Mouse (Mus musculus): ENCODE data around the gene Aatk.
A peak's percentile ranks its signal among the peaks of the same experiment; 100 is the strongest.

Gene Aatk

GRCm38 (mm10) chr11:120022216-120022615 lies 24.8 kb downstream of the Aatk start:
- DNase-seq (ENCODE audit: low spot score), result no peak

DNA sequence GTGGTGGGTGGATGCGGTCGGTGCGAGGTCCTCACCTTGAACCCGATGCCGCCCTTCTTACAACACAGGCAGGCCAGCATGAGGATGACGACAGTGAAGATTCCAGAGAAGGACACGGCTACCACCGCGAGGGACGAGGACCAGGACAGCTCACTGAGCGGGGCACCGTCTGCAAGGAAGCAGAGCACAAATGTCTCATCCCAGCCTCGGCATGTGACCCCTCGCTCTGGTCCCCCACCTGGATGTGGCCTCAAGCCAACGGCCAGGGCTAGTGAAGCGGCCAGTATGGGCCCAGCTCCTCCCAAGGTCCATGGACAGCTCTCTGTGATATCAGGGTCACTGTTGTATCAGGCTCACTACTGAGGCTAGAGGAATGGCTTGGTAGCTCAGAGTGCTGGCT lies 25.6 kb downstream of the Aatk start:
- DNase-seq (ENCODE audit: low spot score), result no peak

- DNase-seq (ENCODE audit: low spot score), result no peak
Measured at GRCm38 (mm10) chr11:120019542-120020440, 27.2 kb downstream of the Aatk start.

DNA sequence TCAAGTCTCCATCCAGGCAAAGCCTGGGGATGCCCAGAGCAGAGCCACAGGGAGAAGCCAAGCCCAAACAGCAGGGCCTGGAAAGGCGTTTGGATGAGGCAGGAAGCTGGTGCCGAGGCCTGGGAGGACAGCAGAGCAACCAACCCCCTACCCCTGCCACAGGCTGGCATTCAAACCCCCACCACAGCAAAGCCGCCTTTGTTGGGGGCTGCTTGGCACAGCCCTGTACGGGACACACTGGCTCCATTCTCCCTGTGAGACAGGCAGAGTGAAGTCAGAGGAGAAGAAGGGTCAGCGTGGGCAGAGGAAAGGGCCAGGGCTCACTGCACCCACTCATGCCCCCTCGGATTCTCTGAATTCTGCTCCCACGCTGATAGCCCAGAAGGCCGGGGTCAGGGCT lies 30.0 kb downstream of the Aatk start:
- DNase-seq (ENCODE audit: low spot score), result no peak

DNA sequence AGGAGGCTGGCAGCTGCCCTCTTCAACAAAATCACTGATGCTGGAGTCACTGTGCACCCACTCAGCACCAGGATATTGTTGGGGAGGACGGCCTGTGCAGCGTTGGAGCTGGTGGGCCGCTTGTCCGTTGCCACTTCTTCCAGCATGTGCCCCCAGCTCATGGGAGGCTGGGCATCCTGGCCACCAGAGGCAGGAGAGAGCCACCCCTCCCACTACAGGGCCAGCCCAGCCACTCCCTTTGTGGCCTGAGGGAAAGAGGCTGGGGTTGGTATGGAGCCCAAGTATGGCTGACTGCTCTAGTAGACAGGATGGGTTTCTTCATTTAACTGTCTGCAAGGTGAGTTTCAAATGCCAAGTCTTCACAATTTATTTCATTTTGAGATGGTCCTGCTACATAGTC lies 32.2 kb downstream of the Aatk start:
- no peak for DNase-seq (ENCODE audit: low spot score)

DNA sequence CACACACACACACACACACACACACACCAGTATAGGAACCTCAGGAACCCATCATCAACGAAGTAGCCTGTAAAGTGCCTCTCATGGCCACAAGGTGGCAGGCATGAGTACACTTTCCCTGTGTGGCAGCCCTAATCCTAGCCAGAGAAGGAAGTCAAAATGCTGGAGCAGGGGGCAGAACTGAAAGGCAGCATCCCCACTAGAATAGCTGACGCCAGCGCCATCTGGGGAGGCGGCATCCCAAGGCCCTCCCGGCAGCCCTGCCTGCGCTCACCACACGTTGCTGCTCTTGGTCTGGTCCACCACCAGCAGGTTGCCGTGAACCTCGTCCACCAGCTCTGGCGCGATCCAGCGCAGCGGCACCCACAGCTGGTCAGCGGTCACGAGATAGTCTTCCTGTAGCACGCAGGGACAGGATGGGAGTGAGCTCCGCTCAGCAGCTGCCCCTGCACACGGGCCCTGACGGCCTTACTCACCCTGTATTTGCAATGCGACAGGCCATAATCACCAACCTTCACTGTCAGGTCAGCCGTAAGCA lies 33.7 kb downstream of the Aatk start:
- peak; percentile 88 for DNase-seq (ENCODE audit: low spot score)

DNA sequence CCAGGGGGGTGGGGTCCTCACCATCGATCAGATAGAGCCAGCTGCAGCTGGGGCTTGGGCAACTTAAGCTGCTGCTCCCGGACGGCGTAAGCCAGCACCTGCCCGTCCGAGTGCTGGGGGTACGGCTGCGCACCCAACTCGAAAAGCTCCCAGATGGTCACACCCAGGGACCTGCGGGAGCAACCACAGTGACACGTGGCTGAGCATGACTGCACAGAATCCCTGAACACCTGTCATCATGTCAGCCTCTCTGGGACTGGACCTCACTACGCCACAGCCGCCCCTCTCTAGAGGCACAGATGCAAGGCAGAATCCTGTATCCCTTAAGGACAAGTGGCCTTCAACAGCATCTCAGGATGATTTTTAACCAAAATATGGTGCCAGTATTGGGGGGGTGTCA lies 34.3 kb downstream of the Aatk start:
- no peak for DNase-seq (ENCODE audit: low spot score)

DNA sequence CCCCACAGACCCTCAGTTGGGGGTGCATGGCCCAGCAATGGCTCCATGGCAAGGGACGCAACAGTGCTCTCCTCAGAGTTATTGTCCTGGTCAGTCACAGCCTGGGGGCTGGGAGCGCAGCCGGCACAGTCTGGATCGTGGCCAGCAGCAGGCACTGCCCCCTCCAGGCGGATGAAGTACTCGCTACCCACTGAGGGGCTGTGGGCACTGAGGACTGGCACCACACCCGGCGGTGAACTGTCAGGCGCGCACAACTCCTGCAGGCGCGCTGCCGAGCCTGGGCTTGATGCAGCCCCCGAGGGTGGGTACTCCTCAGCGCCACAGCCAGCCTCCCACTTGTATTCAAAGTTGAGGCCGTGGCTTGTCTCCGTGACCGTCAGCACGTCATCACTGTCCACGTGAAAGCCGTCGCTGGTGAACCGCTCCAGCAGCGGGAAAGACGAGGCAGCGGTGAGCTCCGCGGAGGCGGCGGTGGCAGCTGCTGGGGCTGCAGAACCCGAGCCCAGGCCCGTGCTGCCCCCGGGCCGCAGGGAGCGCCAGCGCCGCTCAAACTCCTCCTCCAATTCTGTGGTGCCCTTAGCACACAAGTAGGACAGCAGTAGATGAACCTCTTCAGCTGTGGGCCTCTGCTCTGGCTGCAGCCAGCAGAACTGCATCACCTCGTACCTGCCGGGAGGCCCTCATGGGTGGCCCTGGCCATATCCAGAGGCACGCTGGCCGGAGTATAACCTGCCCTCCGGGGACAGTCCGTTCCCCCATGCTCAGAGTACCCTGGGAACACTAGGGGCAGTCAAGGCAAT lies 35.0 kb downstream of the Aatk start:
- no peak for DNase-seq (ENCODE audit: low spot score)

- no peak for DNase-seq (ENCODE audit: low spot score)
Measured at GRCm38 (mm10) chr11:120011114-120011760, 35.7 kb downstream of the Aatk start.

DNA sequence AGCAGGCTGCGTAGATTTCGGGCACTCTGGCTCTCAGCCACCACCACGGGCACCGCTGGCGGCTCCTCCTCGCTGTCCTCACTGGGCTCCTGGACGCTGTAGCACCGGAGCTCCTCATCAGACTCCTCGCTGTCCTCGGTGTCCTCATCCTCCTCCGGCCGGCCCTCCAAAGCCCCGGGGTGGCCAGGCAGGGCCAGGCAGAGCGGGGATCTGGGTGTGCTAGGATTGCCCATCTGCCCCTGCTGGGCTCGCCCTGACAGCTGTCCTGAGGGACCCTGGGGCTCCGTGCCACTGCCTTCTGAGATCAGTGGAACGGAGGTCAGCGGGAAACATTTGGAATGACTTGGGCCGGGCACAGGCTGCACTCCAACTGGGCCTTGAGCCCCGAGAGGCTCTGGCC lies 37.0 kb downstream of the Aatk start:
- DNase-seq (ENCODE audit: low spot score), result peak; percentile 79

DNA sequence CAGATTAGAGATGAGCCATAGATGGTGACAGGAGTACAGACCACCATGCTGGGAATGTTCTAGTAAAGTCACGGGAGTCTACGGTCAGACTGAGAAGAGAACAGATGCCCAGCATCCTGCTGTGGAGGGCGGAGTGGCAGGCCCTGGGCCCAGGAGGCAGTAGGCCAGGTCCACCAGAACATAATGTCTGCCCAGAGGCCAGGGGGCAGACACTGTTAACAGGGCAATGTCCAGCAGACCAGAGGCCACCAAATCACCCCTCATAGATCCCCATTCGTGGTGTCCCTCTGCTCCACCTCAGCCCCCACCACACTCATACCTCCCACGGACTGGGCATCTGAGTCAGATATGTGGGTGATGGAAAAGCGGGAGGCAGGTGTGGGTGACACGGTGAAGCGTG lies 38.0 kb downstream of the Aatk start:
- DNase-seq (ENCODE audit: low spot score), result no peak

DNA sequence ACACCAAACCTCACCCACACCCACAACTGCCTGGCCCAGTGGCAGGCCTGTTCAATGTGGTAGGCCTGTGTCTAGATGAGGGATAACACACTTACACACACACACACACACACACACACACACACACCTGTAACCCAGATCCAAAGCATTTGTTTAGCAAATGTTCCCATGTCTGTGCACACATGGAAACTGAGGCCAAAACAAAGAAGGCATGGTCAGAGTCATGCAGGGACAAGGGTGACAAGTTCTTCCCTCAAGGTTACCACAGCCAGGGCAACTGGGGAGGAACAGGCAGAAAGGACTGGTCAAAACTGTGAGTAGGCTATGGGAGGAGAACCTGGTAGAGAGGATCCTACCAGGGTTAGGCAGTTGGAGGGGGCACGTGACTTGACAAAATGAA lies 38.5 kb downstream of the Aatk start:
- DNase-seq (ENCODE audit: low spot score), result no peak

DNA sequence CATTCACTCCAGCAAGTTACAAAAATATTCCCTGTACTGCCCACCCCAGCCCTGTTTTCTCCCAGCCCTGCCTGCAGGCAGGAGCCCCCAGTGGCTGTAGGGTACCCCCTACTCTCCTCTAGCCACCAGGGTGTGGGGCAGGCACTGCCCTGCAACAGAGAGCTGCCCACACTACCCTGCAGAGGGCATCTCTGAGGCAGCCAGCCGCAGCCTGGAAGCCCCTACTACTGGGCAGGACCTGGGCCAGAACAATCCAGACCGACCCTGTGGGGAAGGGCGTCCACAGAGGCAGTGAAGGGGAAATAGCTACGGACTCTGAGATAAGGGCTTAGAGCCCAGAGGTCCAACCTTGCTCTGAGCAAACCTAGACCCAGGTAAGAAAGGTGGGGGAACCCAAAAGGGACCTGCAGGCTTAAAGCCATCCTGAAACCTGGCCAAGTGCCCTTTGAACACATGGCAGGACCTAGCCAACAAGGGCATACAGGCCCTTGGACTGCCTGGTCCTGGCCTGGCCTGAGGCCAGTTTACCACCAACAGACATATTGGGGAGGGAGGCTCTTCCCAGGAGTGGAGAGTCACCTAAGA lies 39.4 kb downstream of the Aatk start:
- no peak for DNase-seq (ENCODE audit: low spot score)

DNA sequence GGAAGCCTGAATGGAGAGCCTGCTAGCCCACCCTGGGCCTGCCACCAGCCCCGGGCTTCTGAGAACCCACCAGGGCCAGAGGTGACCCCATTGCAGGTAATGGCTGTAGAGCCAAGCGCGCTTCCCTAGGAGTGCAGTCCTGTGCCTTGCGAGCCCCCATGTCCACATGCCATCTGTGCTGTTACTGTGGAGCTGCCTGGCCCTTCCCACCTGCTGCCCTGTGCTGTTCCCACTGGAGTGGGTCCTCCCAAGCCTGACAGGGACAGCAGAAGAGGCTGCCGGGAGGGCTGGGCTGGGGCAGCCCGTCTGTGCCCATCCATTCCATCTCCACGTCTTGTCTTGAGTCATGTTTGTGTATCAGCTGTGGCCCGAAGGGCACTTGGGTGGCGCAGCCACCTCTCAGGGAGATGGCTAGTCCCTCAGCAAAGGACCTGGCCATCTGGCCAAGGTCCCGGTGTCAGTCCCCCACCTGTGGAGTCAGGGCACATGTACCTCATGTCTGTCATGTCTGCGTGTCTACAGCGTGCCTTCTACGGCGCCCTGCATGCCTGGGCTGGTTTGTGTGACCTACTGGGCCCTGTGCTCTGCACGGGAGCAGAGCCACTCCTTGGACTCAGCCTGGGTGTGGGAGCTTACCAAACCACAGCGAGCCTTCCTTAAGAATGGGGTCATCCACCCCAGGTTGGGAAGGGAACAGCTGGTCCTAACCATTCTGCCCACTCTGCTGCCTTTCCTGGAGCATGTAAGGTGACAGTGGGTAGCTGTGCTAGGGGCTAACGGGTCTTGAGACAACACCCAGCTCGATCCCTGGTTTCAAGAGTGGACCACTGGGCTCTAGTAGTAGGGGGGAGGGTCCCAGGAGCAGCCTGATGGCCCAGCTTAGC lies 41.3 kb downstream of the Aatk start:
- DNase-seq (ENCODE audit: low spot score), result no peak

- no peak for DNase-seq (ENCODE audit: low spot score)
Measured at GRCm38 (mm10) chr11:120002634-120003220, 44.2 kb downstream of the Aatk start.

DNA sequence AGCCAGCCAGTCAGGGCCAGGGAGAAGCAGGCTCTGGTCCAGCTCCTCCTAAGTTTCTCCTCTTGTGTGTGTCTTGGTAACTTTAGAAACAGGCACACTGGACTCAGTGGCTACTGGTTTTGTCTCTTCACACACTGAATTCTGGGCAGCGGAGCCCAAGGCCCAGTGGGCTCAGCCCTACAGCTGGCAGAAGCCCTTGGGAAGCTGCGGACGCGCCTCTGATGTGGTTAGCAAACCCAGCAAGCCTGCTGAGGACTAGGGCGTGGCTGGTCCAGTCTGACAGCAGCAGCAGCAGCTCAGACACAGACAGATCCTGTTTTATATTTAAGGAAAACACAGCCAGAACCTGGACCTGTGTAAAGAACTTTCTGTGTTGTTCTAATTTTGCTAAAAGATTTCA lies 44.9 kb downstream of the Aatk start:
- DNase-seq (ENCODE audit: low spot score), result peak; percentile 65

DNA sequence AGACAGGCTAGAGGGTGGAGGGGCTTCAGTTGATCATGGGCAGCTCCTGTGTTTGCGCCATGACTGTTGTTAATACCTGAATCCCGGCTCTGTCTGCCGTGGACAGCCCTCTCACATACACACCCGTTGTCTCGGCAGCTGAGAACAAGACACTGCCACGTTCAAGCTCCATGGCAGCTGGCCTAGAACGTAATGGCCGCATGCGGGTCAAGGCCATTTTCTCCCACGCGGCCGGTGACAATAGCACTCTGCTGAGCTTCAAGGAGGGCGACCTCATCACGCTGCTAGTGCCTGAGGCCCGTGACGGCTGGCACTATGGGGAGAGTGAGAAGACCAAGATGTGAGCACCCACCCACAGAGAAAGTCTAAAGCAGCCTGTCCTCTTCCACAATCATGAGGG lies 49.6 kb downstream of the Aatk start:
- DNase-seq (ENCODE audit: low spot score), result no peak

DNA sequence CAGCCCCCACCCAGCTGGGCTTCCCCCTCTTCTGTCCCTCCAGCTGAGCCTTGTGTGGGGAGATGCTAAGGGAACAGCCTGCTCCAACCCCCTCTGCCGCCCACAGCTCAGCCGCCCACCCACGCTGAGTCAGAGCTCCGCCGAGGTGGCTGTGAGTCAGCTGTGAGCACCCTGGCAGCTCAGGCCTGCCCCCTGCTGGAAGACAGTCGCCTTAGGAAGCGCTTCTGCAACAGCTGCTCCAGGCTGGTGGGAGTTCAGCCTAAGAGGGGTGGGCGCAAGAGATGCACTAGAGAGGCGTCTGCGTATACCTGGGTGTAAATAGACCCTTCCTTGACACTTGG lies 55.7 kb downstream of the Aatk start:
- peak; percentile 85 for DNase-seq (ENCODE audit: low spot score)

DNA sequence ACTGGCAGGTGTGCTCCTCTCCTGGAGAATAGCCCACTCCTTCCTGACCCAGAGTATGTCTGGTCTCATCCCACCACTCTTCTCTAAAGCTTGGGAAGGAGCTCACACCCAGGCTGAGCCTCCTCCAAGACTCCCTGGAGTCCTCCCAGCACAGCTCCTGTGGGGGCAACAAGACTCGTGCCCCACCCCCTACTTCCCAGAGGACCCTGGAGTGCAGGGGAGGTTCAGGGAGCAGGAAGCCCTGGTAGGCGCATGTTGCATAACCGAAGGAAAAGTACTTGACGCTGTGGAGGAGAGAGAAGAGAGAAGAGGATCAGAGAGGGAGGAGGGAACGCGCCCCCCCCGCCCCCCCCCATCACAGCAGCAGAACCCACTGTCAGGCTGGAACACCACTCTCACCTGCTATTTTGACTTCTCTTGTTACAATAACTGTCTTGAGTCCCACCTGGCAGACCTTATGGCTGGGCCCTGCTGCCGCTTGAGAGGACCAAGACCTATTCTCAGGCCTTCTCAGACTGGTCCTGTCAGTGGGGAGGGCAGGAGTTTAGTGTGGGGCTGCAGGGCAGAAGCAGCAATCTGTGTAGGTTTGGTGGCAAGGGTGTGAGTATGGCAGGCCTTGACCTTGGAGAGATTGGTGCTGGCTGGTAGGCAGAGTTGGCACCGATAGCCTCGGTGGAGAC lies 56.2 kb downstream of the Aatk start:
- DNase-seq (ENCODE audit: low spot score), result no peak

DNA sequence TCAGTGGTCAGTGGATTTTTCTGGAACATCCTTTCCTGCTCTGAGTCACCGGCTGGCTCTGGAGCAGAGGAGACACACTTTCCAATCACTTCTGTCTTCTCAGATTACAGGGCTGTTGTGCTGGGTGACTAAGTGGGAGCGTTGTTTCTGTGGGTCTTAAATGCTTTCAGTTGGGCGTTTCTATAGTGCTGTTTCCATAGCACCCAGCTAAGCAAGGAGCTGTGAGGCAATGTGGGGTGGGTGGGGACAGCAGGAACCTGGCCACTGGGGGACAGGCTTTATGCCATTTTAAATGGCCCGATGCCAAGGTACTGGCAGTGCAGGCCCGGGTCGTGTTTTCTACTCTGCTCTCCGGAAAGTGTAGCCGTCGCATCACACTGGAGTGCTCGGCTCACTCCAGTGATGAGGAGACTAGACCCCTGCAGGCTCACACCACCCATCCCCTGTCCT lies 57.8 kb downstream of the Aatk start:
- DNase-seq (ENCODE audit: low spot score), result peak; percentile 66

Data from adipocyte (in vitro differentiated cells).